Mouse (Mus musculus) Patski (cell line): Measurements from ENCODE around the gene Fam19a1. TPM values are rescaled to one million over a fixed set of nuclear protein-coding genes. Genes with fewer than 3 reads are reported as not detected.

ENCODE experiments used
- ATAC-seq: fragments of 100-300 bp; one replicate; pipeline ENCODE4 v1.8.0; 2021
- CTCF ChIA-PET: fragments of 350-600 bp; sonication (Branson Sonifier 250); formaldehyde crosslinking; loops from one replicate; lab custom pipeline; 2022; ENCODE audit warnings: inconsistent platforms; lab: Charles Lee
- POLR2A ChIA-PET: fragments of 350-600 bp; sonication (Branson Sonifier 250); formaldehyde crosslinking; loops from one replicate; lab custom pipeline; 2022; ENCODE audit warnings: antibody characterized with exemption, inconsistent platforms; lab: Charles Lee
- DNase-seq: peaks from one replicate; pipeline ENCODE4 v3.0.0-alpha.2; 2011; ENCODE audit warnings: low read depth, low spot score
- H3K27me3 ChIP-seq: fragments of 371-371 bp; one replicate; pipeline ENCODE4 v1.5.1; 2021
- CTCF ChIP-seq: fragments of 100-300 bp; IDR thresholded peaks from one replicate; pipeline ENCODE4 v1.5.1; 2021
- in situ Hi-C: fragments of 300-500 bp; cut with MboI; formaldehyde crosslinking; loops from 3 replicates; pipeline ENCODE4 v1.11.1; 2018; ENCODE audit warnings: low pct_unique_long_range_greater_than_20kb, mixed read lengths
- polyA plus RNA-seq: library from polyadenylated mRNA; unstranded; gene quantifications from one replicate; pipeline ENCODE4 v1.2.3, GENCODE M21; 2021

Gene Fam19a1
- polyA plus RNA-seq, 1 experiment from 2014 or later: not detected

GRCm38 (mm10) chr6:96369544-96369943, 256.6 kb downstream of the Fam19a1 start:
- DNase-seq: no peak
- ChIA-PET CTCF (no interaction called here), POLR2A (no interaction called here)
- ATAC-seq: no peak
- in situ Hi-C loops: no loop called here
- peaks cover 16% of the 10 kb centered on the region for H3K27me3 ChIP-seq
- no peak for TF ChIP-seq CTCF

- ChIA-PET POLR2A (no interaction called here), CTCF (no interaction called here)
- H3K27me3 ChIP-seq: peaks cover 22% of the 10 kb centered on the region
- in situ Hi-C loops: no loop called here
- ATAC-seq: no peak
- DNase-seq: no peak
- no peak for TF ChIP-seq CTCF
Measured at GRCm38 (mm10) chr6:96372848-96373247, 259.9 kb downstream of the Fam19a1 start.

GRCm38 (mm10) chr6:96373274-96373673, 260.3 kb downstream of the Fam19a1 start:
- no peak for ATAC-seq
- POLR2A ChIA-PET: no interaction called here
- in situ Hi-C loops: no loop called here
- H3K27me3 ChIP-seq: peaks cover 22% of the 10 kb centered on the region
- no peak for TF ChIP-seq CTCF
- CTCF ChIA-PET: no interaction called here
- DNase-seq: no peak

- no peak for TF ChIP-seq CTCF
- DNase-seq (no peak), ATAC-seq (no peak)
- in situ Hi-C loops: no loop called here
- peaks cover 22% of the 10 kb centered on the region for H3K27me3 ChIP-seq
- POLR2A ChIA-PET: no interaction called here
- CTCF ChIA-PET: no interaction called here
Measured at GRCm38 (mm10) chr6:96376773-96377172, 263.8 kb downstream of the Fam19a1 start.

GRCm38 (mm10) chr6:96379229-96379628, 266.3 kb downstream of the Fam19a1 start:
- POLR2A ChIA-PET: no interaction called here
- peaks cover 11% of the 10 kb centered on the region for H3K27me3 ChIP-seq
- CTCF ChIA-PET: no interaction called here
- in situ Hi-C loops: no loop called here
- no peak for TF ChIP-seq CTCF
- DNase-seq: peak; percentile 3
- no peak for ATAC-seq

GRCm38 (mm10) chr6:96384441-96384840, 271.5 kb downstream of the Fam19a1 start:
- no peak for TF ChIP-seq CTCF
- ChIA-PET POLR2A (no interaction called here), CTCF (no interaction called here)
- no peaks in the 10 kb centered on the region for H3K27me3 ChIP-seq
- no peak for DNase-seq
- no peak for ATAC-seq
- in situ Hi-C loops: no loop called here

- ATAC-seq (no peak), DNase-seq (no peak)
- ChIA-PET CTCF (no interaction called here), POLR2A (no interaction called here)
- in situ Hi-C loops: no loop called here
- TF ChIP-seq CTCF: no peak
- H3K27me3 ChIP-seq: no peaks in the 10 kb centered on the region
Measured at GRCm38 (mm10) chr6:96418866-96419265, 305.9 kb downstream of the Fam19a1 start.

- in situ Hi-C loops: no loop called here
- ATAC-seq: no peak
- POLR2A ChIA-PET: no interaction called here
- DNase-seq: no peak
- H3K27me3 ChIP-seq: no peaks in the 10 kb centered on the region
- TF ChIP-seq CTCF: no peak
- CTCF ChIA-PET: no interaction called here
Measured at GRCm38 (mm10) chr6:96419704-96420382, 306.9 kb downstream of the Fam19a1 start.

- no peak for ATAC-seq
- H3K27me3 ChIP-seq: no peaks in the 10 kb centered on the region
- DNase-seq: no peak
- in situ Hi-C loops: no loop called here
- ChIA-PET POLR2A (no interaction called here), CTCF (no interaction called here)
- TF ChIP-seq CTCF: no peak
Measured at GRCm38 (mm10) chr6:96420515-96420914, 307.6 kb downstream of the Fam19a1 start.

GRCm38 (mm10) chr6:96429390-96429789, 316.4 kb downstream of the Fam19a1 start:
- ChIA-PET POLR2A (no interaction called here), CTCF (no interaction called here)
- peaks cover 3% of the 10 kb centered on the region for H3K27me3 ChIP-seq
- DNase-seq (no peak), ATAC-seq (no peak)
- in situ Hi-C loops: no loop called here
- TF ChIP-seq CTCF: no peak

GRCm38 (mm10) chr6:96432397-96432796, 319.4 kb downstream of the Fam19a1 start:
- in situ Hi-C loops: no loop called here
- ATAC-seq (no peak), DNase-seq (no peak)
- peak; percentile 8 for TF ChIP-seq CTCF
- peaks cover 3% of the 10 kb centered on the region for H3K27me3 ChIP-seq
- POLR2A ChIA-PET: no interaction called here
- CTCF ChIA-PET: no interaction called here

- in situ Hi-C loops: no loop called here
- ChIA-PET CTCF (no interaction called here), POLR2A (interaction anchor here (0.7 kb wide), 1 partner anchor 171 kb away, joined by 3 read pairs; no protein-coding TSS in a partner anchor)
- ATAC-seq (no peak), DNase-seq (no peak)
- TF ChIP-seq CTCF: no peak
- H3K27me3 ChIP-seq: peaks cover 3% of the 10 kb centered on the region
Measured at GRCm38 (mm10) chr6:96433896-96434295, 320.9 kb downstream of the Fam19a1 start.
